11 mouse cellular contexts compared by ENCODE assay signal in genomic region chr5:122102476-122103050, GRCm38 (mm10). TPM values are rescaled to one million over a fixed set of nuclear protein-coding genes. Genes with fewer than 3 reads are reported as not detected.
DNase-seq lines count a peak whose midpoint lies in the region; ATAC-seq and TF ChIP-seq lines count a peak whose summit lies in the region.
"Had no signal": no experiment of that assay in that cellular context is flagged by ENCODE, and none has a peak within 500 bp of the region (broad histone marks: within the 10 kb centered on the region; RNA-seq: fewer than 3 reads in every experiment).

No protein-coding gene starts in this region.

- ATAC-seq in hindbrain, embryonic 15.5 days (ENCODE audit: low FRiP score, low read depth) = no peak
- no peak for ATAC-seq in forebrain, postnatal 0 days
- no peak for ATAC-seq in midbrain, embryonic 15.5 days (replicated peaks)

- 0 out of 2 replicates have a peak overlapping the region, but pooled peaks have one; percentile 25 for H3K9ac ChIP-seq in hindbrain, embryonic 15.5 days
- H3K9ac ChIP-seq in forebrain, postnatal 0 days = peak overlapping the region; percentile 14; the same call in 1 of the 2 replicates
- H3K9ac ChIP-seq in midbrain, embryonic 15.5 days = peak overlapping the region; percentile 14; the same call in 1 of the 2 replicates
- H3K9ac ChIP-seq: embryonic facial prominence, embryonic 12.5 days had no signal

- H3K36me3 ChIP-seq in hindbrain, embryonic 15.5 days = no peaks in the 10 kb centered on the region
- H3K36me3 ChIP-seq in hindbrain, embryonic 10.5 days = no peaks in the 10 kb centered on the region
- H3K36me3 ChIP-seq in forebrain, postnatal 0 days (ENCODE audit: insufficient read depth) = no peaks in the 10 kb centered on the region
- no peaks in the 10 kb centered on the region for H3K36me3 ChIP-seq in midbrain, embryonic 15.5 days (replicated peaks)
- H3K36me3 ChIP-seq: embryonic facial prominence, embryonic 12.5 days had no signal

- no peak for DNase-seq in hindbrain, embryonic 10.5 days (ENCODE audit: low spot score)
- peak; percentile 69 for DNase-seq in Muller cell, postnatal 12 days (ENCODE audit: inconsistent ontology term)
- DNase-seq in forebrain, postnatal 0 days = no peak
- no peak for DNase-seq in right cerebral cortex, postnatal 25 days
- no peak for DNase-seq in cerebellum, adult 8-10 months
- DNase-seq: gastrocnemius, postnatal 25 days; lung, adult 2 months had no signal

- no peak overlapping the region for H3K27ac ChIP-seq in hindbrain, embryonic 15.5 days (replicated peaks)
- H3K27ac ChIP-seq in hindbrain, embryonic 10.5 days = no peak overlapping the region
- H3K27ac ChIP-seq in forebrain, postnatal 0 days (ENCODE audit: low read depth, low read length) = no peak overlapping the region
- no peak overlapping the region for H3K27ac ChIP-seq in midbrain, embryonic 15.5 days
- H3K27ac ChIP-seq: embryonic facial prominence, embryonic 12.5 days had no signal

- H3K4me1 ChIP-seq in hindbrain, embryonic 15.5 days (replicated peaks) = peaks cover 9% of the 10 kb centered on the region
- H3K4me1 ChIP-seq in hindbrain, embryonic 10.5 days (replicated peaks) = peaks cover 11% of the 10 kb centered on the region
- H3K4me1 ChIP-seq in forebrain, postnatal 0 days (ENCODE audit: insufficient read depth) = no peaks in the 10 kb centered on the region
- peaks cover 8% of the 10 kb centered on the region for H3K4me1 ChIP-seq in midbrain, embryonic 15.5 days
- H3K4me1 ChIP-seq: embryonic facial prominence, embryonic 12.5 days had no signal

- 32% methylated on average over 7 of the region's 7 CpGs for WGBS in hindbrain, embryonic 15.5 days
- 49% methylated on average over 7 of the region's 7 CpGs for WGBS in hindbrain, embryonic 10.5 days
- WGBS in forebrain, postnatal 0 days = 30% methylated on average over 7 of the region's 7 CpGs
- 47% methylated on average over 7 of the region's 7 CpGs for WGBS in midbrain, embryonic 15.5 days

- TF ChIP-seq CTCF in forebrain, postnatal 0 days (IDR thresholded peaks at IDR 0.05; ENCODE audit: low read depth) = no peak

- H3K4me2 ChIP-seq in hindbrain, embryonic 15.5 days = peak overlapping the region; percentile 45
- H3K4me2 ChIP-seq in forebrain, postnatal 0 days (ENCODE audit: low read depth) = peak overlapping the region; percentile 30; the same call in 1 of the 2 replicates
- H3K4me2 ChIP-seq in midbrain, embryonic 15.5 days = peak overlapping the region; percentile 29
- H3K4me2 ChIP-seq: embryonic facial prominence, embryonic 12.5 days had no signal

- H3K9me3 ChIP-seq in hindbrain, embryonic 15.5 days = no peaks in the 10 kb centered on the region
- H3K9me3 ChIP-seq in hindbrain, embryonic 10.5 days = no peaks in the 10 kb centered on the region
- H3K9me3 ChIP-seq in forebrain, postnatal 0 days (ENCODE audit: low read length) = no peaks in the 10 kb centered on the region
- H3K9me3 ChIP-seq in midbrain, embryonic 15.5 days = no peaks in the 10 kb centered on the region
- H3K9me3 ChIP-seq: embryonic facial prominence, embryonic 12.5 days had no signal

- H3K27me3 ChIP-seq in hindbrain, embryonic 15.5 days = peaks cover 8% of the 10 kb centered on the region; the same call in 1 of the 2 replicates
- H3K27me3 ChIP-seq in hindbrain, embryonic 10.5 days (ENCODE audit: insufficient read depth, poor library complexity, severe bottlenecking) = peaks cover 41% of the 10 kb centered on the region
- no peaks in the 10 kb centered on the region for H3K27me3 ChIP-seq in forebrain, postnatal 0 days (ENCODE audit: insufficient read depth, low read length)
- H3K27me3 ChIP-seq in midbrain, embryonic 15.5 days (replicated peaks) = no peaks in the 10 kb centered on the region

- H3K4me3 ChIP-seq in hindbrain, embryonic 15.5 days = no peak overlapping the region
- no peak overlapping the region for H3K4me3 ChIP-seq in hindbrain, embryonic 10.5 days
- no peak overlapping the region for H3K4me3 ChIP-seq in forebrain, postnatal 0 days (ENCODE audit: low read depth, low read length)
- 0 out of 2 replicates have a peak overlapping the region, but pooled peaks have one; percentile 8 for H3K4me3 ChIP-seq in midbrain, embryonic 15.5 days
- H3K4me3 ChIP-seq: embryonic facial prominence, embryonic 12.5 days had no signal

RNA-seq across cellular contexts. Expression of gene Myl2, which starts 1.8 kb away (rescaled TPM):
- polyA plus RNA-seq in hindbrain, embryonic 15.5 days (2015; fragmentation: Nextera tagmentation; extraction: Ambion mirVana) = 2.1 and 2.6 TPM in 2 replicates
- 0.59 and 1.4 TPM in 2 replicates for polyA plus RNA-seq in hindbrain, embryonic 10.5 days (2016; fragmentation: Nextera tagmentation; extraction: Ambion mirVana)
- total RNA-seq in forebrain, postnatal 0 days (2014; rRNA removed) = 0.38 and 2.9 TPM in 2 replicates
- 1.7 TPM in 2 replicates for polyA plus RNA-seq in forebrain, postnatal 0 days (2015; fragmentation: Nextera tagmentation; extraction: Ambion mirVana)
- 0.71 and 6.6 TPM in 2 replicates for polyA plus RNA-seq in midbrain, embryonic 15.5 days (2015; fragmentation: Nextera tagmentation; extraction: Ambion mirVana)

RNA-seq across cellular contexts. Expression of gene Ccdc63, which starts 38.1 kb away (rescaled TPM):
- not detected in 2 replicates for polyA plus RNA-seq in hindbrain, embryonic 15.5 days (2015; fragmentation: Nextera tagmentation; extraction: Ambion mirVana)
- polyA plus RNA-seq in hindbrain, embryonic 10.5 days (2016; fragmentation: Nextera tagmentation; extraction: Ambion mirVana) = 0.12 TPM in 1 of 2 replicates, not detected in the other
- total RNA-seq in forebrain, postnatal 0 days (2014; rRNA removed) = 0.43 TPM in 1 of 2 replicates, not detected in the other
- polyA plus RNA-seq in forebrain, postnatal 0 days (2015; fragmentation: Nextera tagmentation; extraction: Ambion mirVana) = 0.08 and 0.16 TPM in 2 replicates
- 0.29 TPM in 1 of 2 replicates, not detected in the other for polyA plus RNA-seq in midbrain, embryonic 15.5 days (2015; fragmentation: Nextera tagmentation; extraction: Ambion mirVana)
- total RNA-seq: gastrocnemius, postnatal 25 days had no signal
- polyA plus RNA-seq: embryonic facial prominence, embryonic 12.5 days; neural tube, embryonic 11.5 days had no signal

RNA-seq across cellular contexts. Expression of gene Cux2, which starts 52.7 kb away (rescaled TPM):
- 20.7 and 23.3 TPM in 2 replicates for polyA plus RNA-seq in hindbrain, embryonic 15.5 days (2015; fragmentation: Nextera tagmentation; extraction: Ambion mirVana)
- 4.5 and 12.0 TPM in 2 replicates for polyA plus RNA-seq in hindbrain, embryonic 10.5 days (2016; fragmentation: Nextera tagmentation; extraction: Ambion mirVana)
- 44.0 and 52.4 TPM in 2 replicates for total RNA-seq in forebrain, postnatal 0 days (2014; rRNA removed)
- polyA plus RNA-seq in forebrain, postnatal 0 days (2015; fragmentation: Nextera tagmentation; extraction: Ambion mirVana) = 16.2 and 16.7 TPM in 2 replicates
- 24.7 and 27.3 TPM in 2 replicates for polyA plus RNA-seq in midbrain, embryonic 15.5 days (2015; fragmentation: Nextera tagmentation; extraction: Ambion mirVana)

RNA-seq across cellular contexts. Expression of gene Ppp1cc, which starts 55.5 kb away (rescaled TPM):
- 210 and 213 TPM in 2 replicates for polyA plus RNA-seq in hindbrain, embryonic 15.5 days (2015; fragmentation: Nextera tagmentation; extraction: Ambion mirVana)
- 311 and 319 TPM in 2 replicates for polyA plus RNA-seq in hindbrain, embryonic 10.5 days (2016; fragmentation: Nextera tagmentation; extraction: Ambion mirVana)
- 278 and 322 TPM in 2 replicates for total RNA-seq in forebrain, postnatal 0 days (2014; rRNA removed)
- 193 and 220 TPM in 2 replicates for polyA plus RNA-seq in forebrain, postnatal 0 days (2015; fragmentation: Nextera tagmentation; extraction: Ambion mirVana)
- 216 and 237 TPM in 2 replicates for polyA plus RNA-seq in midbrain, embryonic 15.5 days (2015; fragmentation: Nextera tagmentation; extraction: Ambion mirVana)
